Mouse (Mus musculus): ENCODE results near the gene Dip2b.

Dip2b gene

GRCm38 (mm10) chr15:100049496-100050087 is 11.1 kb downstream of the Dip2b start:
- in situ Hi-C loops (cut with MboI; ENCODE audit: low sequenced_read_pairs) = no loop called here

- in situ Hi-C loops (cut with MboI; ENCODE audit: low sequenced_read_pairs) = no loop called here
Observed at GRCm38 (mm10) chr15:100050940-100051339, 12.5 kb downstream of the Dip2b start.

GRCm38 (mm10) chr15:100052726-100053125 is 14.3 kb downstream of the Dip2b start:
- in situ Hi-C loops (cut with MboI; ENCODE audit: low sequenced_read_pairs) = no loop called here

DNA sequence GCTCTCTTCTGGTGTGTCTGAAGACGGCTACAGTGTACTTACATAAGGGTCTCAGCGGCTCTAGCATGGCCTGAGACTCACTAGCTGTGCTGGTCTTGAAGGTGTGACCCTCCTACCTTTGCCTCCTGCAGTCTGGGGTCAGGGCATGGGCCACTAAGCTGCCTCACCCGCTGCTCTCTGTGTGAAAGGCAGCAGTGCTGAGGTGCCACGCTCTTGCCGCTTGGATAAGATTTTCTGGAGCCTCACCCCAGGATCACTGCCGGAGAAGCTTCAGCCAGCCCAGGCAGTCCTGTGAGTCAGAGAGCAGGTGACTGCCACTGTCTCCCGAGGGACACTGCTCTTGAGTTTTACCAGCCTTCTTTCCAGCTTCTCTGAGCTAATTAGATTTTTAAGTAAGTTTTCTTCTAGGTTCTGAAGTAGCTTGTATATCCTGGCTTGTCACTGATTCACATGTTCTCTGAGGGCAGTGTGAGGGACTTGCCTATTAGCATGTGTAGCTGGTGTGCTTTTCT is 18.0 kb downstream of the Dip2b start:
- in situ Hi-C loops (cut with MboI; ENCODE audit: low sequenced_read_pairs) = no loop called here

GRCm38 (mm10) chr15:100057698-100058097 is 19.2 kb downstream of the Dip2b start:
- in situ Hi-C loops (cut with MboI; ENCODE audit: low sequenced_read_pairs) = no loop called here

DNA sequence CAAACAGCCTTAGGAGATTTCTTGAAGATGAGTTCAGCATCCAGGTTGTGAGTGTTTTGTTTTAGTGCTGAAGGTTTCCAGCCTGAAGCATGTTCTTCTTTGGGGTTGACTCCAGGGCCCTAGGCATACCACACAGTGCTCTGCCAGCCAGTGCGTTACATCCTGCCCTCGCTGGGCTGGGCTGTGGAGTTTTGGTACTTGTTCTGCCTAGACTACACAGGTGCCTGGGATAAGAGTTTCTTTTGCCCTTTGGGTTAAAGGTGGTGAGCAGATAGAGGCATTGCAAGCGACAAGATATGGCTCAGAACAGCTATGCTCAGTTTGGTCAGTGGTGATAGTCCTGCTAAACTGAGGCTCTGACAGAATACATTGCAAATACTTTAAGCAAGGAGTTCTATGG is 19.7 kb downstream of the Dip2b start:
- in situ Hi-C loops (cut with MboI; ENCODE audit: low sequenced_read_pairs) = no loop called here

GRCm38 (mm10) chr15:100058912-100059311 is 20.4 kb downstream of the Dip2b start:
- in situ Hi-C loops (cut with MboI; ENCODE audit: low sequenced_read_pairs) = no loop called here

DNA sequence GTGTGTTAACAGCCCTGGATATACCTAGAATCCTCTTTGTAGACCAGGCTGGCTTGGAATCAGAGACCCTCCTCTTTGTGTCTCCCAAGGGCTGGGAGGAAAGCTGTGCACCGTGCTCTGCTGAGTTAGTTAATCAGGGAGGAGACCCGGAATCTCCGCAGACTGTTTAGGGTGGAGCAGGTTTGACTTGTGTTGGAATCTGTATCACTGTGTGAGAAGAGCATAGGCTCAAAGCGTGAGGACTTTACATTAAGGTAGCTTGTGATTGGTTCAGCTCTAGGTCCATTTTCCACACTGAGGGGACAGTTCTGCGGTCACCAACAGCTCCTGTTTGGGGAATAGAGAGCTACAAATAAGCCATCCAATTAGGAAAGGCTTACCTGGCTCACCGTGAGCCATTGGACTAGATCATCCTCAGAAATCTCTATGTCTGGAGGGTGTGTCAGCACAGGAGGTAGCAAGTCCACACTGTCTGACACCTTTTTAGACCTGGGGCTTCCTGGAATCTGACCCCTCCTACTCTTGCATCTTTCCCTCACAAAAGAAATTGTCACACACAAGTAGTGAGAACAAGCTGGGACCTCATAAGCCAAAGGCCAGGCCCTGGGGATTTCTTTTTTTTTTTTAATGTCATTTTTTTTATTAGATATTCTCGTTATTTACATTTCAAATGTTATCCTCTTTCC is 21.3 kb downstream of the Dip2b start:
- in situ Hi-C loops (cut with MboI; ENCODE audit: low sequenced_read_pairs) = no loop called here

GRCm38 (mm10) chr15:100060513-100061140 is 22.2 kb downstream of the Dip2b start:
- in situ Hi-C loops (cut with MboI; ENCODE audit: low sequenced_read_pairs) = no loop called here

GRCm38 (mm10) chr15:100061377-100061776 is 22.9 kb downstream of the Dip2b start:
- in situ Hi-C loops (cut with MboI; ENCODE audit: low sequenced_read_pairs) = no loop called here

GRCm38 (mm10) chr15:100063229-100063773 is 24.8 kb downstream of the Dip2b start:
- in situ Hi-C loops (cut with MboI; ENCODE audit: low sequenced_read_pairs) = no loop called here

DNA sequence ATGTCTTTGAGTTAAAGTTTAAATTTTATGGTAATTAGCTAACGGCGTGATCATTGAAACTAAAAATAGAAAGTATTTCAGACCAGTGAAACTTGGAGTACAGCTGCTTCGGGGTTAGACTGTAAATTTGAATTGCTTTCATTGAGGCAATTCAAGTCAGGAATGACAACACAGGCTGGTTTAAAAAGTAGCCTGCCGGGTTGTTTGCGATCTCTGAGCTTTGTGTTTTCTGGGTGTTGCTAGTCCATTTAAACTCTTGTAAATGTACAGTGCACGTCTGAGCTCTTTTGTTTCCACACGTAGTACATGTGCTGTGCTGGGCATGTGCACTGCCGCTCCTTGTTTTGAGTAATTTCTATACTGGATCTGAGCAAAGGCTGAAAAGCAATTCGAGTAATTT is 28.2 kb downstream of the Dip2b start:
- in situ Hi-C loops (cut with MboI; ENCODE audit: low sequenced_read_pairs) = no loop called here

- in situ Hi-C loops (cut with MboI; ENCODE audit: low sequenced_read_pairs) = no loop called here
Observed at GRCm38 (mm10) chr15:100069101-100069500, 30.6 kb downstream of the Dip2b start.

DNA sequence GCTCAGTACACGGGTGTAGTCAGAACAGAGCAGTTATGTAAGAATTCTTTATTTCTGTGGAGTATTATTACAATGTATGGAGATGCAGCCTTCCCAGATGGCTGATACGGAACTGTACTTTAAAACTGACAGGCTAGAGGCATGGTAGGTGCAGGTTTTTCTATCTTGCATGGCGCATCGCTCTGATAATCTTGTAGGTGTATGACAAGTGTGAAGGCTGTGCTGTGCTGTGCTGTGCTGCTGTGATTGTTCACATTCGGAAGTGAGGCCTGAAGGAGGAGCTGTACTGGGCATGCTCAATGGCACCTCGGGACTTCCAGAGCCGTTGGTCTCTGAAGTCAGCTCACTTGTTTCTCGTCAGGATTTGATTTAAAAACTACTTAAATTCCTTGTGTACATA is 31.6 kb downstream of the Dip2b start:
- in situ Hi-C loops (cut with MboI; ENCODE audit: low sequenced_read_pairs) = no loop called here

GRCm38 (mm10) chr15:100071819-100072218 is 33.4 kb downstream of the Dip2b start:
- in situ Hi-C loops (cut with MboI; ENCODE audit: low sequenced_read_pairs) = no loop called here

GRCm38 (mm10) chr15:100073696-100074453 is 35.4 kb downstream of the Dip2b start:
- in situ Hi-C loops (cut with MboI; ENCODE audit: low sequenced_read_pairs) = no loop called here

DNA sequence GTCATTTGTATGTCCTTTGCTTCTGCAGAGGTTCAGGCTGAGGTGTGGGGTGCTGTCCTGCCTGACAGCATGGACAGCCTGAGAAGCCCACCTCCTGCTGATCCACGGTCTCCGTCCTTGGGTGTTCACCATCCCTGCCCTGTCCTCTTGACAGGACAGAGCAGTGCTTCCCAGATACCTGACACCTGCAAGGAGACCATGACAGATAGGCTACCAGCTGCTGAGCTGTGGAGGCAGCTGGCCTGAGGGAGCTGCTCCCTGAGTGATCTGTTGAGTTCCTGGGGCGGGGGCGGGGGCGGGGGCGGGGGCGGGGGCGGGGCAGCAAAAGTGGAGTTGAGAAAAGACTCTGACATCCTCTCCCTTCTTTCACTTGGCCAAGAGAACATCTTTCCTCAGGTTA is 36.3 kb downstream of the Dip2b start:
- in situ Hi-C loops (cut with MboI; ENCODE audit: low sequenced_read_pairs) = no loop called here

GRCm38 (mm10) chr15:100076362-100076761 is 37.9 kb downstream of the Dip2b start:
- in situ Hi-C loops (cut with MboI; ENCODE audit: low sequenced_read_pairs) = no loop called here

DNA sequence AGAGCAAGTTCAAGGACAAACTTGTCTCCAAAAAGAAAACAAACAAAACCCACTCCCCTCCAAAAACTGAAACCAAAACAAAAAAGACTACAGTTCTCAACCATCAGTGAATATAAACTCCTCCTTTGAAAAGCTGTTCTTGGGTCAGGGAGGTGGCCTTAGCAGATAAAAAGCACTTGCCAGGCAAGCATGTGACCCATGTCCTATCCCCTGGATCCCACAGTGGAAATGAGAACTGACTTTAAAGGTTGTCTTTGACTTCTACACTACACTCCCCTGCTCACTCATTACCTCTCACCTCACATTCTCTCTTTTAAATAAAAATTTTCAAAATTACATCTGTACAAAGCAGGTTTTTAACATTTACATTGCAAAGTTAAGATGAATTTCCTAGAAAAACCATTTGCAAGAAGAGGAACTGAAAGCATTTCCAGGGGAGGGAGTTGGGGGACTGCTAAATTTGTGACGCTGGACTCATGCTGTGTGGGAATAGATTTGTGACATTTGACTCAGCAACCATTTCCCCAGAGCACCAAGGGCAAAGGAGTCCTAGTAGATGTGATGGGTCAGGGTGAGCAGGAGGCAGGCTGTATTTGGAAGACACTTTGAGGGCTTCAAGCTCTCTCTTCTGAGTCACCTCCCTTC is 42.5 kb downstream of the Dip2b start:
- in situ Hi-C loops (cut with MboI; ENCODE audit: low sequenced_read_pairs) = no loop called here

- in situ Hi-C loops (cut with MboI; ENCODE audit: low sequenced_read_pairs) = no loop called here
Observed at GRCm38 (mm10) chr15:100081478-100081998, 43.1 kb downstream of the Dip2b start.
